Mouse (Mus musculus) T-helper 1 cell (primary cell): ENCODE data around the gene Creg2.

Source experiments
- in situ Hi-C: fragments of 300-600 bp; cut with MboI, MseI; formaldehyde crosslinking; loops from one replicate; pipeline ENCODE4 v1.15.1; 2025; ENCODE audit warnings: high pct_unique_total_duplicates

Creg2 gene

GRCm38 (mm10) chr1:39653028-39653427 lies 1.8 kb upstream of the Creg2 start:
- in situ Hi-C loops: no loop called here

GRCm38 (mm10) chr1:39650435-39651240 lies 636 bp downstream of the Creg2 start:
- in situ Hi-C loops: no loop called here

GRCm38 (mm10) chr1:39649691-39650434 lies 1.4 kb downstream of the Creg2 start:
- in situ Hi-C loops: no loop called here

GRCm38 (mm10) chr1:39648584-39648983 lies 2.7 kb downstream of the Creg2 start:
- in situ Hi-C loops: no loop called here

- in situ Hi-C loops: no loop called here
Observed at GRCm38 (mm10) chr1:39645905-39646759, 5.1 kb downstream of the Creg2 start.

GRCm38 (mm10) chr1:39644333-39644732 lies 6.9 kb downstream of the Creg2 start:
- in situ Hi-C loops: no loop called here

- in situ Hi-C loops: no loop called here
Observed at GRCm38 (mm10) chr1:39641667-39642066, 9.6 kb downstream of the Creg2 start.

- in situ Hi-C loops: loop anchor here (10.0 kb wide), 1 partner anchor 612 kb away; no protein-coding TSS in a partner anchor
Observed at GRCm38 (mm10) chr1:39637139-39637538, 14.1 kb downstream of the Creg2 start.

GRCm38 (mm10) chr1:39636660-39637059 lies 14.6 kb downstream of the Creg2 start:
- in situ Hi-C loops: loop anchor here (10.0 kb wide), 1 partner anchor 612 kb away; no protein-coding TSS in a partner anchor

- in situ Hi-C loops: loop anchor here (10.0 kb wide), 1 partner anchor 611 kb away; no protein-coding TSS in a partner anchor
Observed at GRCm38 (mm10) chr1:39636196-39636595, 15.1 kb downstream of the Creg2 start.

- in situ Hi-C loops: no loop called here
Observed at GRCm38 (mm10) chr1:39628606-39629005, 22.7 kb downstream of the Creg2 start.

- in situ Hi-C loops: no loop called here
Observed at GRCm38 (mm10) chr1:39625491-39625890, 25.8 kb downstream of the Creg2 start.

GRCm38 (mm10) chr1:39623729-39624128 lies 27.5 kb downstream of the Creg2 start:
- in situ Hi-C loops: no loop called here

GRCm38 (mm10) chr1:39623106-39623505 lies 28.2 kb downstream of the Creg2 start:
- in situ Hi-C loops: no loop called here

- in situ Hi-C loops: no loop called here
Observed at GRCm38 (mm10) chr1:39618524-39618923, 32.8 kb downstream of the Creg2 start.

- in situ Hi-C loops: no loop called here
Observed at GRCm38 (mm10) chr1:39615526-39615925, 35.7 kb downstream of the Creg2 start.

- in situ Hi-C loops: no loop called here
Observed at GRCm38 (mm10) chr1:39614462-39615279, 36.6 kb downstream of the Creg2 start.

- in situ Hi-C loops: no loop called here
Observed at GRCm38 (mm10) chr1:39613061-39613460, 38.2 kb downstream of the Creg2 start.

- in situ Hi-C loops: no loop called here
Observed at GRCm38 (mm10) chr1:39612491-39612890, 38.8 kb downstream of the Creg2 start.

GRCm38 (mm10) chr1:39608534-39608933 lies 42.7 kb downstream of the Creg2 start:
- in situ Hi-C loops: no loop called here

- in situ Hi-C loops: no loop called here
Observed at GRCm38 (mm10) chr1:39602477-39602876, 48.8 kb downstream of the Creg2 start.
